16 mouse cellular contexts compared by ENCODE assay signal in the genomic region with DNA sequence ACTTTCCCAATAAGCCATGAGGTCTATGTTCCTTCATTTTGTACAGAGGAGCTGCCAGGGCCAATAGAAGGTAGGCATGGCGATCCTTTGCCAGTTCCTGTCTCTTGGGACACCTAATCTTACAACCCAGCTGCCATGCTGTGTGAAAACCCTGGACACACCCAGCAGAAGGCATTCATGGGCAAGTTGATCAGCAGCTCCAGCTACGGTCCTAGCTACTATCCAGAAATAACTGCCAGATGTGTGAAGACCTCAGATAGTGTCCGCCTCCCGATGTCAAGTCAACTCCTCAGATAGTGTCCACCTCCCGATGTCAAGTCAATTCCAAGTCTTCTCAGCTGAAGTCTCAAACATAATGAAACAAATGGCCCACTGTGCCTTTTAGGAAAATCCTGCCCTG. TPM values are rescaled to one million over a fixed set of nuclear protein-coding genes. Genes with fewer than 3 reads are reported as not detected.
DNase-seq lines count a peak whose midpoint lies in the region; ATAC-seq and TF ChIP-seq lines count a peak whose summit lies in the region.
"Had no signal": no experiment of that assay in that cellular context is flagged by ENCODE, and none has a peak within 500 bp of the region (broad histone marks: within the 10 kb centered on the region; RNA-seq: fewer than 3 reads in every experiment).

No protein-coding gene starts in this region.

- peak; percentile 100 for TF ChIP-seq EP300 in liver, embryonic 14.5 days (IDR thresholded peaks at IDR 0.05; ENCODE audit: low read depth)

- H3K4me2 ChIP-seq in lung, embryonic 15.5 days = no peak overlapping the region
- peak overlapping the region; percentile 59 for H3K4me2 ChIP-seq in liver, embryonic 14.5 days (ENCODE audit: low read depth)
- no peak overlapping the region for H3K4me2 ChIP-seq in stomach, embryonic 15.5 days
- H3K4me2 ChIP-seq in forebrain, postnatal 0 days (ENCODE audit: low read depth) = no peak overlapping the region
- no peak overlapping the region for H3K4me2 ChIP-seq in forebrain, embryonic 12.5 days
- H3K4me2 ChIP-seq: neural tube, embryonic 15.5 days had no signal

- H3K9me3 ChIP-seq in lung, embryonic 15.5 days = no peaks in the 10 kb centered on the region
- no peaks in the 10 kb centered on the region for H3K9me3 ChIP-seq in liver, embryonic 14.5 days (ENCODE audit: control insufficient read depth, low read length)
- H3K9me3 ChIP-seq in stomach, embryonic 15.5 days = no peaks in the 10 kb centered on the region
- no peaks in the 10 kb centered on the region for H3K9me3 ChIP-seq in forebrain, postnatal 0 days (ENCODE audit: low read length)
- no peaks in the 10 kb centered on the region for H3K9me3 ChIP-seq in forebrain, embryonic 12.5 days
- H3K9me3 ChIP-seq: neural tube, embryonic 15.5 days had no signal

- no peaks in the 10 kb centered on the region for H3K36me3 ChIP-seq in lung, embryonic 15.5 days
- peaks cover 24% of the 10 kb centered on the region for H3K36me3 ChIP-seq in liver, embryonic 14.5 days (replicated peaks; ENCODE audit: control insufficient read depth, insufficient read depth, low read depth)
- H3K36me3 ChIP-seq in stomach, embryonic 15.5 days = no peaks in the 10 kb centered on the region
- no peaks in the 10 kb centered on the region for H3K36me3 ChIP-seq in forebrain, postnatal 0 days (ENCODE audit: insufficient read depth)
- H3K36me3 ChIP-seq in forebrain, embryonic 12.5 days (replicated peaks) = no peaks in the 10 kb centered on the region
- H3K36me3 ChIP-seq: neural tube, embryonic 15.5 days had no signal

- TF ChIP-seq CTCF in liver, embryonic 14.5 days (IDR thresholded peaks at IDR 0.05; ENCODE audit: low read depth) = no peak
- no peak for TF ChIP-seq CTCF in forebrain, postnatal 0 days (IDR thresholded peaks at IDR 0.05; ENCODE audit: low read depth)

- H3K27me3 ChIP-seq in lung, embryonic 15.5 days = no peaks in the 10 kb centered on the region
- H3K27me3 ChIP-seq in liver, embryonic 14.5 days (ENCODE audit: control insufficient read depth, insufficient read depth, low read length) = no peaks in the 10 kb centered on the region
- no peaks in the 10 kb centered on the region for H3K27me3 ChIP-seq in stomach, embryonic 15.5 days (replicated peaks)
- no peaks in the 10 kb centered on the region for H3K27me3 ChIP-seq in forebrain, postnatal 0 days (ENCODE audit: insufficient read depth, low read length)
- 0 out of 2 replicates have a peak, but pooled peaks cover 2% of the 10 kb centered on the region for H3K27me3 ChIP-seq in forebrain, embryonic 12.5 days
- H3K27me3 ChIP-seq: neural tube, embryonic 15.5 days had no signal

- no peak for DNase-seq in lung, postnatal 14 days
- peak; percentile 94 for DNase-seq in c-Kit-positive CD71-positive TER-119-positive erythroid progenitor cells, embryonic 14.5 days (ENCODE audit: low spot score)
- peak; percentile 97 to 98 (median 98) for DNase-seq in liver, embryonic 14.5 days (ENCODE audit: low read depth in 3 of 3, low spot score in 3 of 3)
- no peak for DNase-seq in forebrain, postnatal 0 days
- DNase-seq in frontal cortex, postnatal 14 days (ENCODE audit: low spot score in 2 of 2) = no peak
- DNase-seq: embryo, embryonic 11 days; gastrocnemius, postnatal 10 days; heart, postnatal 10 days; kidney, postnatal 10 days; left cerebral cortex, postnatal 4 days; lung, postnatal 10 days had no signal

- H3K4me1 ChIP-seq in lung, embryonic 15.5 days = no peaks in the 10 kb centered on the region
- H3K4me1 ChIP-seq in liver, embryonic 14.5 days (replicated peaks; ENCODE audit: control insufficient read depth in 2 of 2, insufficient read depth in 2 of 2, low read length in 1 of 2) = peaks cover 71 to 76% of the 10 kb centered on the region in 2 experiments
- H3K4me1 ChIP-seq in stomach, embryonic 15.5 days = 0 out of 2 replicates have a peak, but pooled peaks cover 2% of the 10 kb centered on the region
- H3K4me1 ChIP-seq in forebrain, postnatal 0 days (ENCODE audit: insufficient read depth) = no peaks in the 10 kb centered on the region
- no peaks in the 10 kb centered on the region for H3K4me1 ChIP-seq in forebrain, embryonic 12.5 days
- H3K4me1 ChIP-seq: neural tube, embryonic 15.5 days had no signal

- H3K27ac ChIP-seq in lung, embryonic 15.5 days = no peak overlapping the region
- peak overlapping the region; percentile 99 for H3K27ac ChIP-seq in liver, embryonic 14.5 days
- no peak overlapping the region for H3K27ac ChIP-seq in stomach, embryonic 15.5 days
- no peak overlapping the region for H3K27ac ChIP-seq in forebrain, postnatal 0 days (ENCODE audit: low read depth, low read length)
- H3K27ac ChIP-seq in forebrain, embryonic 12.5 days = no peak overlapping the region
- H3K27ac ChIP-seq: hindbrain, postnatal 0 days; neural tube, embryonic 15.5 days had no signal

- no peak overlapping the region for H3K9ac ChIP-seq in lung, embryonic 15.5 days
- peak overlapping the region; percentile 48 for H3K9ac ChIP-seq in liver, embryonic 14.5 days (replicated peaks)
- H3K9ac ChIP-seq in stomach, embryonic 15.5 days = no peak overlapping the region
- H3K9ac ChIP-seq in forebrain, postnatal 0 days = no peak overlapping the region
- H3K9ac ChIP-seq in forebrain, embryonic 12.5 days = no peak overlapping the region
- H3K9ac ChIP-seq: neural tube, embryonic 15.5 days had no signal

- ATAC-seq in lung, embryonic 15.5 days (ENCODE audit: borderline replicate concordance, extremely low read depth, low FRiP score, low TSS enrichment) = peak; percentile 59; the same call in 1 of the 2 replicates
- ATAC-seq in liver, embryonic 14.5 days (ENCODE audit: insufficient read depth) = peak; percentile 97
- ATAC-seq in stomach, embryonic 15.5 days (ENCODE audit: insufficient read depth, low FRiP score, low read depth) = peak; percentile 97
- no peak for ATAC-seq in forebrain, postnatal 0 days
- ATAC-seq in forebrain, embryonic 12.5 days (ENCODE audit: low FRiP score) = no peak
- ATAC-seq: hindbrain, postnatal 0 days had no signal

- no peak overlapping the region for H3K4me3 ChIP-seq in lung, embryonic 15.5 days
- H3K4me3 ChIP-seq in liver, embryonic 14.5 days (ENCODE audit: insufficient read depth in 1 of 2, low read depth in 2 of 2, low read length in 2 of 2) = peak overlapping the region in 1 of 2 experiments; percentile 21; a peak in 1 of 4 replicates
- no peak overlapping the region for H3K4me3 ChIP-seq in stomach, embryonic 15.5 days (replicated peaks)
- H3K4me3 ChIP-seq in forebrain, postnatal 0 days (ENCODE audit: low read depth, low read length) = no peak overlapping the region
- no peak overlapping the region for H3K4me3 ChIP-seq in forebrain, embryonic 12.5 days (replicated peaks)
- H3K4me3 ChIP-seq: neural tube, embryonic 15.5 days had no signal

- WGBS in lung, embryonic 15.5 days = 72% methylated on average over 5 of the region's 5 CpGs
- WGBS in liver, embryonic 14.5 days (ENCODE audit: insufficient replicate concordance) = 6% methylated on average over 5 of the region's 5 CpGs
- 79% methylated on average over 5 of the region's 5 CpGs for WGBS in stomach, embryonic 15.5 days
- WGBS in forebrain, postnatal 0 days = 88% methylated on average over 5 of the region's 5 CpGs
- 89% methylated on average over 5 of the region's 5 CpGs for WGBS in forebrain, embryonic 12.5 days

RNA-seq across cellular contexts. Expression of gene Cd24a, which starts 31.4 kb away (rescaled TPM):
- 204 and 215 TPM in 2 replicates for polyA plus RNA-seq in lung, embryonic 15.5 days (2015; fragmentation: Nextera tagmentation; extraction: Ambion mirVana)
- 977 and 1,014 TPM in 2 replicates for polyA plus RNA-seq in liver, embryonic 14.5 days (2012; rRNA removed)
- 1,175 and 1,210 TPM in 2 replicates for polyA plus RNA-seq in liver, embryonic 14.5 days (2014; fragmentation: Nextera tagmentation; extraction: Ambion mirVana)
- polyA plus RNA-seq in stomach, embryonic 15.5 days (2015; fragmentation: Nextera tagmentation; extraction: Ambion mirVana) = 294 and 352 TPM in 2 replicates
- total RNA-seq in forebrain, postnatal 0 days (2014; rRNA removed) = 1,087 and 1,453 TPM in 2 replicates
- polyA plus RNA-seq in forebrain, postnatal 0 days (2015; fragmentation: Nextera tagmentation; extraction: Ambion mirVana) = 668 and 889 TPM in 2 replicates
- 501 and 537 TPM in 2 replicates for polyA plus RNA-seq in forebrain, embryonic 12.5 days (2016; fragmentation: Nextera tagmentation; extraction: Ambion mirVana)

Comparison
In these comparisons a context has a peak if more than half of its experiments do, and no peak if none do; other contexts are left out.
1. ATAC-seq: peak in lung, embryonic 15.5 days (single experiment), liver, embryonic 14.5 days (single experiment) and stomach, embryonic 15.5 days (single experiment); none in forebrain, postnatal 0 days (single experiment) and forebrain, embryonic 12.5 days (single experiment).
2. DNase-seq: peak in c-Kit-positive CD71-positive TER-119-positive erythroid progenitor cells, embryonic 14.5 days (single experiment) and liver, embryonic 14.5 days (3 of 3); none in lung, postnatal 14 days (single experiment), forebrain, postnatal 0 days (single experiment) and frontal cortex, postnatal 14 days (0 of 2).